29 mouse cellular contexts compared by ENCODE assay signal in genomic region chr11:72074230-72074629, GRCm38 (mm10). TPM values are rescaled to one million over a fixed set of nuclear protein-coding genes. Genes with fewer than 3 reads are reported as not detected.
DNase-seq lines count a peak whose midpoint lies in the region; ATAC-seq and TF ChIP-seq lines count a peak whose summit lies in the region.
"Had no signal": no experiment of that assay in that cellular context is flagged by ENCODE, and none has a peak within 500 bp of the region (broad histone marks: within the 10 kb centered on the region; RNA-seq: fewer than 3 reads in every experiment).

No protein-coding gene starts in this region.

- no peaks in the 10 kb centered on the region for H3K4me1 ChIP-seq in midbrain, embryonic 11.5 days (ENCODE audit: control insufficient read depth, insufficient read depth, low read length)
- H3K4me1 ChIP-seq in midbrain, embryonic 10.5 days: peaks cover 32% of the 10 kb centered on the region
- H3K4me1 ChIP-seq in olfactory bulb, adult 2 months (ENCODE audit: control insufficient read depth, insufficient read depth, low read length): peaks cover 58% of the 10 kb centered on the region
- H3K4me1 ChIP-seq: embryonic facial prominence, embryonic 12.5 days; embryonic facial prominence, embryonic 15.5 days had no signal

- WGBS in midbrain, embryonic 11.5 days: 92% methylated on average over 13 of the region's 13 CpGs
- WGBS in midbrain, embryonic 10.5 days: 88% methylated on average over 13 of the region's 13 CpGs
- 70% methylated on average over 13 of the region's 13 CpGs for WGBS in olfactory bulb, adult 2 months

- H3K27ac ChIP-seq in midbrain, embryonic 11.5 days (ENCODE audit: low read depth, low read length): no peak overlapping the region
- H3K27ac ChIP-seq in midbrain, embryonic 10.5 days (replicated peaks): no peak overlapping the region
- peak overlapping the region; percentile 22 for H3K27ac ChIP-seq in olfactory bulb, adult 2 months (ENCODE audit: insufficient read depth, low read depth, low read length)
- H3K27ac ChIP-seq: embryonic facial prominence, embryonic 12.5 days; embryonic facial prominence, embryonic 15.5 days; heart, adult 2 months; heart, embryonic 10.5 days; heart, embryonic 13.5 days; hindbrain, embryonic 12.5 days; hindbrain, embryonic 15.5 days had no signal

- no peaks in the 10 kb centered on the region for H3K36me3 ChIP-seq in midbrain, embryonic 11.5 days (ENCODE audit: control insufficient read depth, insufficient read depth, low read length)
- no peaks in the 10 kb centered on the region for H3K36me3 ChIP-seq in midbrain, embryonic 10.5 days
- H3K36me3 ChIP-seq: embryonic facial prominence, embryonic 12.5 days; embryonic facial prominence, embryonic 15.5 days; G1E; heart, embryonic 10.5 days; heart, embryonic 13.5 days; hindbrain, embryonic 12.5 days; hindbrain, embryonic 15.5 days had no signal

- no peak overlapping the region for H3K4me3 ChIP-seq in midbrain, embryonic 11.5 days (ENCODE audit: low read depth, low read length)
- no peak overlapping the region for H3K4me3 ChIP-seq in midbrain, embryonic 10.5 days
- no peak overlapping the region for H3K4me3 ChIP-seq in olfactory bulb, adult 2 months (ENCODE audit: insufficient read depth, low read depth, low read length)
- H3K4me3 ChIP-seq: embryonic facial prominence, embryonic 12.5 days; embryonic facial prominence, embryonic 15.5 days; heart, adult 2 months; heart, embryonic 10.5 days; heart, embryonic 13.5 days; hindbrain, embryonic 12.5 days; hindbrain, embryonic 15.5 days had no signal

- ATAC-seq in midbrain, embryonic 11.5 days (ENCODE audit: low FRiP score): no peak
- ATAC-seq: forebrain, embryonic 14.5 days; forebrain, postnatal 0 days; Patski had no signal

- intact Hi-C loops in left cerebral cortex, postnatal 10 days (cut with DNase I): no loop called here

- TF ChIP-seq POLR2A in olfactory bulb, adult 2 months (IDR thresholded peaks at IDR 0.05; ENCODE audit: insufficient read depth, low read depth, low read length): no peak

- DNase-seq in left cerebral cortex, adult 18-20 months (ENCODE audit: low spot score in 2 of 2): peak; percentile 33 to 42
- DNase-seq in left cerebral cortex, postnatal 10 days (ENCODE audit: extremely low spot score in 1 of 2, low spot score in 2 of 2): no peak
- peak; percentile 8 for DNase-seq in midbrain, embryonic 11.5 days (ENCODE audit: low spot score, missing footprints)
- DNase-seq in midbrain, embryonic 10.5 days (ENCODE audit: low spot score): no peak
- no peak for DNase-seq in spleen, postnatal 4 days (ENCODE audit: low spot score in 2 of 2)
- DNase-seq: adrenal gland, postnatal 10 days; adrenal gland, postnatal 36 days; B cell, adult 2 months; cerebellum, adult 11 months; cerebellum, adult 2 months; cerebellum, adult 9-11 months; cerebellum, postnatal 25 days; forebrain, postnatal 0 days; gastrocnemius, postnatal 10 days; gastrocnemius, postnatal 36 days; heart, adult 2 months; heart, postnatal 14 days had no signal

- no peaks in the 10 kb centered on the region for H3K9me3 ChIP-seq in midbrain, embryonic 11.5 days (ENCODE audit: control insufficient read depth, low read length)
- H3K9me3 ChIP-seq in midbrain, embryonic 10.5 days (replicated peaks): no peaks in the 10 kb centered on the region
- H3K9me3 ChIP-seq: embryonic facial prominence, embryonic 12.5 days; embryonic facial prominence, embryonic 15.5 days; heart, embryonic 10.5 days; heart, embryonic 13.5 days; hindbrain, embryonic 12.5 days; hindbrain, embryonic 15.5 days had no signal

- no peak for TF ChIP-seq CTCF in olfactory bulb, adult 2 months (IDR thresholded peaks at IDR 0.05; ENCODE audit: insufficient read depth, low read depth, low read length)

- H3K9ac ChIP-seq in midbrain, embryonic 11.5 days (ENCODE audit: low read length): no peak overlapping the region
- H3K9ac ChIP-seq: embryonic facial prominence, embryonic 12.5 days; embryonic facial prominence, embryonic 15.5 days; forebrain, postnatal 0 days; heart, embryonic 13.5 days; hindbrain, embryonic 12.5 days; hindbrain, embryonic 15.5 days had no signal

- no peak overlapping the region for H3K4me2 ChIP-seq in midbrain, embryonic 11.5 days
- H3K4me2 ChIP-seq: embryonic facial prominence, embryonic 12.5 days; embryonic facial prominence, embryonic 15.5 days; heart, embryonic 13.5 days; hindbrain, embryonic 12.5 days; hindbrain, embryonic 15.5 days had no signal

- no peaks in the 10 kb centered on the region for H3K27me3 ChIP-seq in midbrain, embryonic 11.5 days (ENCODE audit: control insufficient read depth, insufficient read depth, low read length)
- H3K27me3 ChIP-seq in midbrain, embryonic 10.5 days (ENCODE audit: low read depth, poor library complexity, severe bottlenecking): no peaks in the 10 kb centered on the region
- H3K27me3 ChIP-seq: embryonic facial prominence, embryonic 12.5 days; hindbrain, embryonic 12.5 days; hindbrain, embryonic 15.5 days; Patski had no signal

RNA-seq across cellular contexts. Expression of gene Pimreg, which starts 32.4 kb away (rescaled TPM):
- total RNA-seq in left cerebral cortex, adult 18-20 months (2021): not detected
- total RNA-seq in left cerebral cortex, postnatal 10 days (2021): 1 to 10 TPM; 2.8 to 3.7 TPM
- 201 and 214 TPM in 2 replicates for polyA plus RNA-seq in midbrain, embryonic 11.5 days (2014; fragmentation: Nextera tagmentation; extraction: Ambion mirVana)
- polyA plus RNA-seq in midbrain, embryonic 10.5 days (2016; fragmentation: Nextera tagmentation; extraction: Ambion mirVana): 251 and 280 TPM in 2 replicates
- polyA plus RNA-seq in olfactory bulb, adult 2 months (2012; ENCODE audit: insufficient read depth, insufficient read length, low replicate concordance, missing spikeins): not detected in 2 replicates
- total RNA-seq: G1E; gastrocnemius, adult 18-20 months had no signal
- polyA plus RNA-seq: G1E had no signal

RNA-seq across cellular contexts. Expression of gene Aipl1, which starts 36.9 kb away (rescaled TPM):
- total RNA-seq in left cerebral cortex, adult 18-20 months (2021): not detected
- under 1 TPM in 1 of 2 experiments, not detected in 1; 0.24 TPM for total RNA-seq in left cerebral cortex, postnatal 10 days (2021)
- 0.15 and 0.44 TPM in 2 replicates for polyA plus RNA-seq in midbrain, embryonic 11.5 days (2014; fragmentation: Nextera tagmentation; extraction: Ambion mirVana)
- 0.67 and 0.97 TPM in 2 replicates for polyA plus RNA-seq in midbrain, embryonic 10.5 days (2016; fragmentation: Nextera tagmentation; extraction: Ambion mirVana)
- polyA plus RNA-seq in olfactory bulb, adult 2 months (2012; ENCODE audit: insufficient read depth, insufficient read length, low replicate concordance, missing spikeins): not detected in 2 replicates
- total RNA-seq: adrenal gland, adult 18-20 months; adrenal gland, postnatal 36 days; gastrocnemius, adult 18-20 months; gastrocnemius, postnatal 36 days; heart, adult 2 months; heart, postnatal 14 days had no signal
- polyA plus RNA-seq: G1E had no signal

Comparison
In these comparisons a context has a peak if more than half of its experiments do, and no peak if none do; other contexts are left out.
1. DNase-seq: peak in left cerebral cortex, adult 18-20 months (2 of 2) and midbrain, embryonic 11.5 days (single experiment); none in left cerebral cortex, postnatal 10 days (0 of 2), midbrain, embryonic 10.5 days (single experiment) and spleen, postnatal 4 days (0 of 2).